Mouse (Mus musculus) layer of hippocampus, adult 18-20 months (tissue): Measurements from ENCODE around the gene Nmur1. TPM values are rescaled to one million over a fixed set of nuclear protein-coding genes. Genes with fewer than 3 reads are reported as not detected.

ENCODE experiments used
- microRNA-seq, 2 experiments: library from miRNA; unstranded; fragments of <30 nt; microRNA quantifications; one replicate each; pipeline ENCODE4 v1.2.0; 2021
- total RNA-seq, 2 experiments: library from RNA; stranded (reverse); gene quantifications; 2 replicates each; pipeline ENCODE4 v1.2.3; 2021

Gene Nmur1
- total RNA-seq, 2 experiments from 2014 or later: not detected

Small RNA genes lying within 50 kb of the gene (microRNA-seq; reads per million reads assigned to microRNA genes)
- 58.5 to 68.6 reads per million in 2 experiments for gene mmu-mir-3535

Other genes with a start within 250 kb of the Nmur1 start
- gene B3gnt7, start 123.4 kb downstream of the Nmur1 start, total RNA-seq: under 1 TPM; 0.76 to 0.89 TPM
- 100 to 1,000 TPM; 139 to 140 TPM for gene Ncl, start 66.8 kb downstream of the Nmur1 start, total RNA-seq
- not detected for gene Tex44, start 101 bp upstream of the Nmur1 start, total RNA-seq
- 100 to 1,000 TPM; 470 to 490 TPM for gene Ptma, start 100.5 kb upstream of the Nmur1 start, total RNA-seq
- 10 to 100 TPM; 47.3 to 48.9 TPM for gene Pde6d, start 156.4 kb upstream of the Nmur1 start, total RNA-seq
- 10 to 100 TPM; 19.5 to 21.1 TPM for gene Cops7b, start 156.7 kb upstream of the Nmur1 start, total RNA-seq
- 1 to 10 TPM; 7.7 to 9.9 TPM for gene Nppc, start 244.3 kb upstream of the Nmur1 start, total RNA-seq